Mouse (Mus musculus): ENCODE measurements around the gene P4ha1.

Gene P4ha1

DNA sequence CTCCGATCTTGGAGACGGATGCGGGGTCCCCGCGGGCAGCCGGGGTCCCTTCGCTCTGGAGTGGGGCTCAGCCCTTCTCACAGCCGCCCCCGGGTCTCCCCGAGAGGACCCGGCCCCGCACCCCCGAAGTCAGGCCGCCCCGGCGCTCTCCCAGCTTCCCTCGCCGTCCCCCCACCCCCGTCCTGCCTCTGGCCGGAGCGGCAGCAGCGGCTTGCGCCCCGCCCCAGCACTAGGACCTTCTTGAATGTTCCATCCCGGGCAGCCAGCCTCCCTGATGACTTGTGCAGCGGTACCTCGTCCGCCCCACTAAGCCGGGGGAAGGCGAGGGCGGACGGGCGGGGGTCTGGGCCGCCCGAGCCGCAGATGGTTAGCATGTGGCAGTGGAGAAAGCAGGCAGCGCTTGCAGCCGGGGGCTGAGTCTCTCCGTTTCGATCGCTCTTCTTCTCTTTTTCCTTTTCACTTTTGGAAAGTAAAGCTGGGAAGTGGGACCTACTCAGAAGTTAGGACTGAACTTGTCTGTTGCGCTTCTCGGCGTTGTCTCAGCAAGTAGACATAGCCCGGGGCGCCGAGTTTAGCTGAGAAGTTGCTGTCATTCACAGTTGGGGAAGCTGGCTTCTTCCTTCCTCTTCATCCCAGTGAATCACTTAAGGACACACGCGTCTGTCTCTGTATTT lies 529 bp downstream of the P4ha1 start:
- DNase-seq (ENCODE audit: low read depth, low spot score): peak; percentile 56

DNA sequence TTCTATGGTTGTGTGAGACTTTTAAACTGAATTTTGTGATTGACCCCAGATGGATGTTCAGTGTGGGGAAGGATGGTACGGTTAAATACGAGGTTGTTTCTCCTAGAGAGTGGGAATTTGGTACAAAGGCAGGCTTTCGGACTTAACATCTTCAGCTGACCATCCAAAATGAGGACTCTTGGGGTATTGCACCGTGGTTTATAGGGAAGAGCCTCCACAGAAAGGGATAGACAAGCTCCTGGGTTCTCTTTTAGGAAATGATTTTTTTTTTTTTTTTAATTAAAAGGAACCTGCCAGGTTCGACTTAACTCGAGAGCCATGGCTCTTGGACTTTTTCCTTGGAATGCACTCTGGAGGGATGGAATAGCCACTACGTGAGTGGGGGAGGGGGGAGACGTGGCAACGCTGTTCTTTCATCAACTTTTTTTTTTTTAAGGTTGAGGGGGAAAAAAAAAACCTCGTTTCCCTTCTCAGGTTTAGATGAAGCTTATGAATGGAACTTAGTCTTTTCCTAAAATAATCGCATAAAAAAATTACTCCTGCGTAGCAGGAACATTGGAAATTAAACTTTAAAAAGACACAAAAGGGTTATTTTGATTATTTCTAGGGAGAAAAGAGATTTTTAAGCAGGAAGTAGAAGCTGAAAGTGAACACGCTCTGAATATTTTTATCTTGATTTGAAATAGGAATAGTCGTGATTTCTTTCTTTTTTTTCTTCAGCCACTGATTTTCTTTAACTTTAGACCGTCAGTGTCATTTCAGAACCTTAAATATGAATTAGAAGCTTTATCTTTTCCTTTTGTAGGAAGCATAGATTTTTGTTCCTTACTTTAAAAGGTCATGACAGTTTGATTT lies 1.4 kb downstream of the P4ha1 start:
- no peak for DNase-seq (ENCODE audit: low read depth, low spot score)

GRCm38 (mm10) chr10:59326612-59327315 lies 3.7 kb downstream of the P4ha1 start:
- no peak for DNase-seq (ENCODE audit: low read depth, low spot score)

GRCm38 (mm10) chr10:59327316-59327710 lies 4.2 kb downstream of the P4ha1 start:
- no peak for DNase-seq (ENCODE audit: low read depth, low spot score)

- DNase-seq (ENCODE audit: low read depth, low spot score): no peak
Observed at GRCm38 (mm10) chr10:59331546-59332256, 8.6 kb downstream of the P4ha1 start.

GRCm38 (mm10) chr10:59333400-59333799 lies 10.3 kb downstream of the P4ha1 start:
- no peak for DNase-seq (ENCODE audit: low read depth, low spot score)

DNA sequence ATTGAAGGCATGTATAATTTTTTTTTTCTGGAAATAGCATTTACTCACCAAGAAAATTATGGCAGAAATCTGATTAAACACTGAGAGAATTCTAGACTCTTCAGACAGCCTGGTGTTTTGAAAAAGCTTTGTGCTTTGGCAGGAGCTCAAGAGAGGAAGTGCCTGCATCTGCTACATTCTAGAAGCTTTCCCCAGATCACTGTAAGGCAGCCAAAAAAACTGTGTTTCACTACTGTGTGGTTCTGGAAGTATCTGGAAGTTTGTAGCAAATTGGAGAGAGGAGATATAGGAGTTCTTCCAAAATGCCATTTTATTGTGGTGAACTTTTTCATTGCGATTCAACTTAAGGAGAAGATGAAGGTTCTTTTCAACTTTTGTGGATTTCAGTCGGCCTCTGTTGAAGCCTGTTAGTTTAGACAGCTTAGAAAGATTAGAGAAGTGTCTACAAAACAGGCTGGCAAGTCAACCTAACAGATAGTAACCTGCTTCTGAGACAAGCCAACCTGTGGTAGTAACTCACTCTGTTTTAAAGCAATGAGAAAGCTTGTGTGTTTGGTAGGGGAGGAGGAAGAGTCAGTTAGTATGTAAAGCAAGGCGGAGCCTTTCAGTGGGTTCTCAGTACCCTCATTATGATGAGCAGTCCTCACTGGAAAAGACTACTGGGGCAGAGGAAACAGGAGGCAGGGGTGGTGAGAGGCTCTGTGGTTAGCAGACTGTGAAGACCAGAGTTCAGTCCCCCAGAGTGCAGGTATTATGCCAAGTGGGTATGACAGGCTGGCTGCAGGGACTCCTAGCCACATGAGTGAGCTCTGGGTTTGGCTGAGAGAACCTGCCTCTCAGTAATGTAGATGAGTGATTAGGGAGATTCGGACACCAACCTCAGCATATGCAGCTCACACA lies 12.1 kb downstream of the P4ha1 start:
- DNase-seq (ENCODE audit: low read depth, low spot score): no peak

- no peak for DNase-seq (ENCODE audit: low read depth, low spot score)
Observed at GRCm38 (mm10) chr10:59336124-59336523, 13.0 kb downstream of the P4ha1 start.

DNA sequence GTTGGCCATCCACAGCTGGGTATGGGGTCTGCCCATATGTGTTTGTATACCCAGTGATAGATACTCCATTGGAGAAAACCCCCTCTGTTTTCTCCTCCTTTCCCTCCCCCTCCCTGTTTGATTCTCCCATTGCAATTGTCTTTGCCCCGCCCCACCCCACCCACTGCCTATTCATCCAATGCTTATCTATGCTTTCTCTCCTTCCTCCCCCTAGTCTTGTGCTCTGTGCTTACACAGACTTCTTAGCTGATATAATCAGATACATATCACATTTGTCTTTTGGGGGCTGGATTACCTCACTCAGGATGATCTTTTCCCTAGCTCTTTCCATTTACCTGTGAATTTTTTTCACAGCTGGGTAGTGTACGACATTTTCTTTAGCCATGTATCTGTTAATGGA lies 23.5 kb downstream of the P4ha1 start:
- no peak for DNase-seq (ENCODE audit: low read depth, low spot score)

DNA sequence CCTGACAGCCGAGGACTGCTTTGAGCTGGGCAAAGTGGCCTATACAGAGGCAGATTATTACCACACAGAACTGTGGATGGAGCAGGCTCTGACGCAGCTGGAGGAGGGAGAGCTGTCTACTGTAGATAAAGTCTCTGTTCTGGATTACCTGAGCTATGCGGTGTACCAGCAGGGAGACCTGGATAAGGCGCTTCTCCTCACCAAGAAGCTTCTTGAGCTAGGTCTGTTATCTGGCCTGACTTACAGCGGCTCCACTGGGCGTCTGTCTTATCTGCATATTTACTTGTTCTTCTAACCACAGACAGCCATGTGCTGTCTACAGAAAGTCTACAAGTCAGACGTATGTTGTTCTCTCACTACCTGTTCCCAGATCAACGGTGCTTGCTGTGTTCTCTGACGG lies 25.1 kb downstream of the P4ha1 start:
- DNase-seq (ENCODE audit: low read depth, low spot score): no peak

- DNase-seq (ENCODE audit: low read depth, low spot score): no peak
Observed at GRCm38 (mm10) chr10:59349536-59349935, 26.4 kb downstream of the P4ha1 start.

DNA sequence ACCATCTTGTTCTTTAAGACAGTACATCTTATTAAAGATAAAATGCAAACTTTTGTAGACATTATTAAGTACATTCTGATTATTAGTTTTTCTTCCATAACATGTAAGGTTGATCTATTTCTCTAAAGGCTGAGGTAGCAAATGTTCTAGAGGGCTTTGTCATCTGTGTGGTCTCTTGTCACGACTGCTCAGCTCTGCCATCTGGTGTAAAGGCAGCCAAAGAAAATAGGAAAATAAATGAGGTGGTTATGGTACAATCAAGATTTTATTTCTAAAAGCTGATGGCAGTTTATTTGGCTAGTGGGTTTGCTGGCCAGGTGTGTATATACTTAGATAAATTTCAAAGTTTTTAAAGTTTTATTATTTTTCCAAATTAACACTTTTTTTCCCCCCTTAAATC lies 30.0 kb downstream of the P4ha1 start:
- no peak for DNase-seq (ENCODE audit: low read depth, low spot score)

DNA sequence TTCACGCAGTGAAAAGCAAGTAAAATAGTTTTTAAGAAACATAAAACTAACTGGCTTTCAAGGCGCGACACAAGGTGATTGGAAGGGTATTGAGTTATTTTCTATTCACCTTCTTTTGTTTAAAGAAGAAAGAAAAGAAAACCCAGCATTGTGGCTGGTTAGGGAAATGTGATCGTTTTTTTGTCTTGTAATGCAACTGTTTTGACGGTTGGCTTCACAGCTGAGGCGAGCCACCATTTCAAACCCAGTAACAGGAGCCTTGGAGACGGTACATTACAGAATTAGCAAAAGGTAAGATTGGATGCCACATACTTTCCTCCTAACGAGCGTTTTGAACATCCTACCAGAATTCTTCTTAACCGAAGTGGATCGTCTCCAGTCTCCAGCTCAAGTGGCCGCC lies 31.0 kb downstream of the P4ha1 start:
- no peak for DNase-seq (ENCODE audit: low read depth, low spot score)

- no peak for DNase-seq (ENCODE audit: low read depth, low spot score)
Observed at GRCm38 (mm10) chr10:59355020-59355419, 31.9 kb downstream of the P4ha1 start.

DNA sequence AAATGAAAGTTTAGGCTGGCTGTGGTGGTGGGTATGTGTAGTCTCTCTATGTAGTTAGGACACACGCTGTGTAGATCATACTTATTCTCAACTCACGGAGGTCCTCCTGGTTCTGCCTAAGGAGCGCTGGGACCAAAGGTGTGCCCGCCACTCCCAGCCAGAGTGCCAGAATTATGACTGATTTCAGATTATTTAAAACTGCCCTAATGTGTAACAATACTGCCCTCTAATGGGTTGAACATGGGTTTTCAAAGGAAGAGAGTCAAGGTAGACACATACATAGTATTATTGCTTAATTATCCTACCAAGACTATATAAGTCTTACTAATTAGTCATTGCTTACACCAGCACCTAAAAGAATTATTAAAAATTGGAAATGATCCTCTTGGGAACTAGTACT lies 35.6 kb downstream of the P4ha1 start:
- no peak for DNase-seq (ENCODE audit: low read depth, low spot score)

- no peak for DNase-seq (ENCODE audit: low read depth, low spot score)
Observed at GRCm38 (mm10) chr10:59363208-59363607, 40.1 kb downstream of the P4ha1 start.

DNA sequence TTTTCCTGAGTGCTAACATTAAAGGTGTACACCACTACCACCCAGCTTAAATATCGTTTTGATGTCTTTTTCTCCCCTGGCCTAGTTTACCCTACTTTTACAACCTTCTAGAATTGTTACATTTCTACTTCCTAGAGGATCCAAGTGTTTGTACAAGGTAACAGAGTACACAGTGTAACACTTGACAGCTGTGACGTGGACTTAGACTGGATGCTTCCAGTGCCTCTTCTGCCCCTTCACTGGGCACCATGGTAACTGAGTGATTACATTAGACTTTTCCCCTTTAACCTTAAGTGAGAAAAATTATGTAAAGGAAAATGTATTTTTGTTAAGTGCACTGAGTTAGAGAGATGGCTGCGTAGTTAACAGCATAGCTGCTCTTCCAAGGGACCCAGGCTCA lies 41.5 kb downstream of the P4ha1 start:
- no peak for DNase-seq (ENCODE audit: low read depth, low spot score)

DNA sequence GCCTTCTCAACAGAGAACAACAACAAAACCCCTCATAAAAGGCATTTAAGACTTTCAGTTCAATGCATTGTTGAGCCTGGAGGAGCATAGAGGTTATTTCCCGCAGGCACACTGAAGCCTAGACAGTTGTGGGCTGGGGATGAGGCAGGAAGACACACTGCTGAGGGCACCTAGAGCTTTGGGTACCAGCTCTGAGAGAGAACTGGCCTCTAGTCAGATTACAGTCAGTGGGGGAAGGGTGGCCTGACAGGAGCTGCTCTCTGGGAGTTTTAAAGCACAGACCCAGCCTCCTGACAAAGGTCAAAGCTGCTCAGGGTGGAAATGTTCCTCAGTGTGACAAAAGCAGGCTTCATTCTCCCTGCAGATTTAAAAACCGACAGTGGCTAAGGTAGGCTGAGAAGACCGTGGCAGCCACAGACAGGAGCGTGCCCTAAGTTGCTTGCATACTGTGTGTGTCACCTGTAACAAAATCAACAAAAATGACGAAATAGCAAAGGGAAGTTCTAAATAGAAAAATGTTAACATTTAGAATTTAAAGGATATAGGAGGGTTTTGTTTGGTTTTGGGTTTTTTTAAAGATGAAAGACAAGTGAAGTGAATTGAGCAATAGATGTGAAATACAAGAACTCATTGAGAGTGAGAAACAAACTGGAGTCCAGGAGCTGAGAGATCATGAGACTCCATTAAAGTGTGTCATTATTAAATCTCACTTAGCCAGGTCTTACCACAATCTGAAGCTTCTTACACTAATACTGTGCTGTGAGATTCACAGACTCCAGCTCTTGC lies 42.9 kb downstream of the P4ha1 start:
- DNase-seq (ENCODE audit: low read depth, low spot score): no peak

DNA sequence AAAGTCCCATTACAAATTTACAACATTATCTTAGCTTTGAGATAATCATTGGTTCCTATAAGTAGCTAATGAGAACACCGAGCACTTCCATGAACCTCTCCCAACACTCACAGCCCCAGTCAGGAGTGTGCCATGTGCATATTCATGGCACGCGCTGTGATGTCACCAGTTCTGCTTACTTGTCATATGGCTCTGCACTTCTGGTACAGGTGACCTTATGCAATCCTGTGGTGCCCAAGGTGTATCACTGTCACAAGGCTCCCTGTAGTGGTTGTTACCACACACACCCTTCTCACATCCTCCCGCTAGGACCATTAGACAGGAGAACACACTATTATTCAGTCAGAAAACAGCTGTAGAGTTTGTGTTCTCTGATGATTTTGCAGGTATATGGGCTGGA lies 43.6 kb downstream of the P4ha1 start:
- no peak for DNase-seq (ENCODE audit: low read depth, low spot score)

GRCm38 (mm10) chr10:59367206-59367605 lies 44.1 kb downstream of the P4ha1 start:
- no peak for DNase-seq (ENCODE audit: low read depth, low spot score)
